ENCODE assay signal across 22 mouse cellular contexts in genomic region chr2:146249033-146249432, GRCm38 (mm10). TPM values are rescaled to one million over a fixed set of nuclear protein-coding genes. Genes with fewer than 3 reads are reported as not detected.
DNase-seq lines count a peak whose midpoint lies in the region; ATAC-seq and TF ChIP-seq lines count a peak whose summit lies in the region.
"Had no signal": no experiment of that assay in that cellular context is flagged by ENCODE, and none has a peak within 500 bp of the region (broad histone marks: within the 10 kb centered on the region; RNA-seq: fewer than 3 reads in every experiment).

No protein-coding gene starts in this region.

- no peak overlapping the region for H3K4me3 ChIP-seq in hindbrain, embryonic 12.5 days
- no peak overlapping the region for H3K4me3 ChIP-seq in hindbrain, postnatal 0 days (ENCODE audit: low read length)
- H3K4me3 ChIP-seq in forebrain, embryonic 14.5 days (ENCODE audit: low read depth, low read length) = no peak overlapping the region
- no peak overlapping the region for H3K4me3 ChIP-seq in midbrain, embryonic 14.5 days (replicated peaks; ENCODE audit: low read depth, low read length)
- H3K4me3 ChIP-seq: embryonic facial prominence, embryonic 13.5 days; heart, adult 2 months; heart, embryonic 15.5 days; neural tube, embryonic 13.5 days had no signal

- no peak overlapping the region for H3K9ac ChIP-seq in hindbrain, embryonic 12.5 days
- no peak overlapping the region for H3K9ac ChIP-seq in hindbrain, postnatal 0 days (replicated peaks; ENCODE audit: low read length)
- no peak overlapping the region for H3K9ac ChIP-seq in forebrain, embryonic 14.5 days (ENCODE audit: low read length)
- no peak overlapping the region for H3K9ac ChIP-seq in midbrain, embryonic 14.5 days (replicated peaks; ENCODE audit: low read length)
- H3K9ac ChIP-seq: embryonic facial prominence, embryonic 13.5 days; heart, embryonic 15.5 days; neural tube, embryonic 13.5 days had no signal

- H3K36me3 ChIP-seq in hindbrain, embryonic 12.5 days = 0 out of 2 replicates have a peak, but pooled peaks cover 4% of the 10 kb centered on the region
- H3K36me3 ChIP-seq in hindbrain, postnatal 0 days (ENCODE audit: insufficient read depth, low read length) = no peaks in the 10 kb centered on the region
- peaks cover 3% of the 10 kb centered on the region for H3K36me3 ChIP-seq in forebrain, embryonic 14.5 days (ENCODE audit: control insufficient read depth, insufficient read depth, low read length)
- H3K36me3 ChIP-seq in midbrain, embryonic 14.5 days (ENCODE audit: control insufficient read depth, insufficient read depth, low read length) = peaks cover 5% of the 10 kb centered on the region

- H3K27me3 ChIP-seq in hindbrain, embryonic 12.5 days = no peaks in the 10 kb centered on the region
- H3K27me3 ChIP-seq in hindbrain, postnatal 0 days (ENCODE audit: insufficient read depth, low read length) = no peaks in the 10 kb centered on the region
- no peaks in the 10 kb centered on the region for H3K27me3 ChIP-seq in forebrain, embryonic 14.5 days (replicated peaks; ENCODE audit: control insufficient read depth, insufficient read depth, low read length)
- H3K27me3 ChIP-seq in midbrain, embryonic 14.5 days (ENCODE audit: control insufficient read depth, insufficient read depth, low read length) = no peaks in the 10 kb centered on the region
- H3K27me3 ChIP-seq: embryonic facial prominence, embryonic 13.5 days; heart, embryonic 15.5 days had no signal

- no peak overlapping the region for H3K4me2 ChIP-seq in hindbrain, embryonic 12.5 days (replicated peaks)
- no peak overlapping the region for H3K4me2 ChIP-seq in hindbrain, postnatal 0 days (ENCODE audit: low read depth, low read length)
- H3K4me2 ChIP-seq in forebrain, embryonic 14.5 days (ENCODE audit: low read length) = no peak overlapping the region
- no peak overlapping the region for H3K4me2 ChIP-seq in midbrain, embryonic 14.5 days (ENCODE audit: low read length)
- H3K4me2 ChIP-seq: embryonic facial prominence, embryonic 13.5 days; heart, embryonic 15.5 days; neural tube, embryonic 13.5 days had no signal

- ATAC-seq in hindbrain, embryonic 12.5 days (ENCODE audit: low FRiP score) = peak; percentile 81
- ATAC-seq in hindbrain, postnatal 0 days = no peak
- peak; percentile 70 for ATAC-seq in forebrain, embryonic 14.5 days
- ATAC-seq in midbrain, embryonic 14.5 days (ENCODE audit: low FRiP score, low TSS enrichment) = peak; percentile 77; the same call in 1 of the 2 replicates

- 0 out of 2 replicates have a peak overlapping the region, but pooled peaks have one; percentile 19 for H3K27ac ChIP-seq in hindbrain, embryonic 12.5 days
- no peak overlapping the region for H3K27ac ChIP-seq in hindbrain, postnatal 0 days
- no peak overlapping the region for H3K27ac ChIP-seq in forebrain, embryonic 14.5 days (ENCODE audit: low read depth, low read length)
- H3K27ac ChIP-seq in midbrain, embryonic 14.5 days (replicated peaks; ENCODE audit: low read depth, low read length) = no peak overlapping the region
- H3K27ac ChIP-seq: embryonic facial prominence, embryonic 13.5 days; heart, adult 2 months; heart, embryonic 15.5 days; neural tube, embryonic 13.5 days had no signal

- TF ChIP-seq POLR2A in brain, embryonic 14.5 days (IDR thresholded peaks at IDR 0.05; ENCODE audit: borderline replicate concordance, extremely low read depth, insufficient read depth, insufficient read length, poor library complexity, severe bottlenecking) = no peak

- no peak for DNase-seq in hindbrain, postnatal 0 days (ENCODE audit: low spot score)
- peak; percentile 67 for DNase-seq in brain, embryonic 14.5 days (ENCODE audit: low read depth)
- peak; percentile 36 for DNase-seq in forebrain, embryonic 14.5 days (ENCODE audit: low spot score)
- no peak for DNase-seq in midbrain, embryonic 14.5 days
- no peak for DNase-seq in gastrocnemius, adult 18-20 months (ENCODE audit: low spot score)
- DNase-seq in ovary, postnatal 14 days (ENCODE audit: low spot score) = no peak
- DNase-seq: adrenal gland, postnatal 14 days; B cell, adult 2 months; cerebellum, adult 8-10 months; gastrocnemius, postnatal 14 days; heart, adult 2 months; kidney, adult 2 months; kidney, postnatal 25 days; liver; lung, adult 18-20 months; lung, postnatal 36 days had no signal

- no peaks in the 10 kb centered on the region for H3K9me3 ChIP-seq in hindbrain, embryonic 12.5 days (replicated peaks)
- no peaks in the 10 kb centered on the region for H3K9me3 ChIP-seq in hindbrain, postnatal 0 days (ENCODE audit: low read length)
- no peaks in the 10 kb centered on the region for H3K9me3 ChIP-seq in forebrain, embryonic 14.5 days (replicated peaks; ENCODE audit: control insufficient read depth, low read length)
- no peaks in the 10 kb centered on the region for H3K9me3 ChIP-seq in midbrain, embryonic 14.5 days (ENCODE audit: control insufficient read depth, low read length)
- H3K9me3 ChIP-seq: embryonic facial prominence, embryonic 13.5 days; heart, embryonic 15.5 days; neural tube, embryonic 13.5 days had no signal

- 55% methylated on average over 7 of the region's 7 CpGs for WGBS in hindbrain, embryonic 12.5 days
- WGBS in hindbrain, postnatal 0 days = 63% methylated on average over 7 of the region's 7 CpGs
- 59% methylated on average over 7 of the region's 7 CpGs for WGBS in forebrain, embryonic 14.5 days
- 49% methylated on average over 7 of the region's 7 CpGs for WGBS in midbrain, embryonic 14.5 days

- peaks cover 21% of the 10 kb centered on the region for H3K4me1 ChIP-seq in hindbrain, embryonic 12.5 days
- H3K4me1 ChIP-seq in hindbrain, postnatal 0 days (ENCODE audit: insufficient read depth, low read length) = peaks cover 3% of the 10 kb centered on the region; the same call in 1 of the 2 replicates
- H3K4me1 ChIP-seq in forebrain, embryonic 14.5 days (ENCODE audit: control insufficient read depth, insufficient read depth, low read length) = peaks cover 4% of the 10 kb centered on the region
- H3K4me1 ChIP-seq in midbrain, embryonic 14.5 days (ENCODE audit: control insufficient read depth, insufficient read depth, low read length) = peaks cover 18% of the 10 kb centered on the region; the same call in 1 of the 2 replicates

- no peak for TF ChIP-seq CTCF in hindbrain, postnatal 0 days (IDR thresholded peaks at IDR 0.05; ENCODE audit: low read depth)
- TF ChIP-seq CTCF in brain, embryonic 14.5 days (IDR thresholded peaks at IDR 0.05; ENCODE audit: borderline replicate concordance, extremely low read depth, insufficient read depth, insufficient read length) = no peak

RNA-seq across cellular contexts. Expression of gene Insm1, which starts 27.3 kb away (rescaled TPM):
- 7.0 and 8.5 TPM in 2 replicates for polyA plus RNA-seq in hindbrain, embryonic 12.5 days (2016; fragmentation: Nextera tagmentation; extraction: Ambion mirVana)
- total RNA-seq in hindbrain, postnatal 0 days (2014; rRNA removed) = 42.7 and 44.0 TPM in 2 replicates
- polyA plus RNA-seq in hindbrain, postnatal 0 days (2015; fragmentation: Nextera tagmentation; extraction: Ambion mirVana) = 4.2 and 4.4 TPM in 2 replicates
- polyA plus RNA-seq in brain, embryonic 14.5 days (2012; rRNA removed) = 51.1 and 74.2 TPM in 2 replicates
- polyA plus RNA-seq in forebrain, embryonic 14.5 days (2014; fragmentation: Nextera tagmentation; extraction: Ambion mirVana) = 12.6 and 14.7 TPM in 2 replicates
- 5.8 and 7.6 TPM in 2 replicates for polyA plus RNA-seq in midbrain, embryonic 14.5 days (2014; fragmentation: Nextera tagmentation; extraction: Ambion mirVana)
- not detected for total RNA-seq in gastrocnemius, adult 18-20 months (2021)
- total RNA-seq: common myeloid progenitor, adult 5-6 weeks; gastrocnemius, postnatal 14 days; heart, adult 2 months; hematopoietic stem cell, adult 5-6 weeks had no signal
- polyA plus RNA-seq: heart, adult 2 months; heart, embryonic 15.5 days had no signal

Comparison
In these comparisons a context has a peak if more than half of its experiments do, and no peak if none do; other contexts are left out.
1. DNase-seq: peak in brain, embryonic 14.5 days (single experiment) and forebrain, embryonic 14.5 days (single experiment); none in hindbrain, postnatal 0 days (single experiment), midbrain, embryonic 14.5 days (single experiment), gastrocnemius, adult 18-20 months (single experiment) and ovary, postnatal 14 days (single experiment).